Mouse (Mus musculus) myocyte (in vitro differentiated cells): ENCODE measurements around the gene Mia.

Experiments
- E2F4 ChIP-seq: IDR thresholded peaks from one replicate; pipeline ENCODE4 v1.6.1; 2011; ENCODE audit warnings: mild to moderate bottlenecking, control low read depth, moderate library complexity; ENCODE audit not compliant: insufficient read depth
- MAX ChIP-seq: IDR thresholded peaks from one replicate; pipeline ENCODE4 v1.6.1; 2011; ENCODE audit warnings: low read depth, mild to moderate bottlenecking, control low read depth
- MYOD1 ChIP-seq, 3 experiments: IDR thresholded peaks; one replicate each; pipeline ENCODE4 v1.6.1; 2011; ENCODE audit warnings: control low read depth in 2 of 3, low read depth in 2 of 3, mild to moderate bottlenecking in 2 of 3, moderate library complexity in 1 of 3; ENCODE audit not compliant: insufficient read length in 2 of 3, control insufficient read depth in 1 of 3
- MYOG ChIP-seq, 3 experiments: IDR thresholded peaks; one replicate each; pipeline ENCODE4 v1.6.1; 2011; ENCODE audit warnings: control low read depth in 2 of 3, low read depth in 2 of 3, mild to moderate bottlenecking in 2 of 3; ENCODE audit not compliant: insufficient read length in 2 of 3, control insufficient read depth in 1 of 3, insufficient read depth in 1 of 3
- POLR2A ChIP-seq: IDR thresholded peaks from one replicate; pipeline ENCODE4 v1.6.1; 2011; ENCODE audit warnings: low read depth, mild to moderate bottlenecking, control low read depth, moderate library complexity; ENCODE audit not compliant: insufficient read length
- POLR2AphosphoS2 ChIP-seq: IDR thresholded peaks from one replicate; pipeline ENCODE4 v1.6.1; 2011; ENCODE audit warnings: low read depth, control low read depth; ENCODE audit not compliant: insufficient read length
- REST ChIP-seq: IDR thresholded peaks from one replicate; pipeline ENCODE4 v1.6.1; 2011; ENCODE audit warnings: mild to moderate bottlenecking, control low read depth, moderate library complexity; ENCODE audit not compliant: insufficient read depth, insufficient read length
- TCF12 ChIP-seq: IDR thresholded peaks from one replicate; pipeline ENCODE4 v1.6.1; 2011; ENCODE audit warnings: mild to moderate bottlenecking, control low read depth; ENCODE audit not compliant: poor library complexity, insufficient read depth, severe bottlenecking
- USF1 ChIP-seq: IDR thresholded peaks from one replicate; pipeline ENCODE4 v1.6.1; 2011; ENCODE audit warnings: low read depth, mild to moderate bottlenecking, control low read depth, moderate library complexity

DNA sequence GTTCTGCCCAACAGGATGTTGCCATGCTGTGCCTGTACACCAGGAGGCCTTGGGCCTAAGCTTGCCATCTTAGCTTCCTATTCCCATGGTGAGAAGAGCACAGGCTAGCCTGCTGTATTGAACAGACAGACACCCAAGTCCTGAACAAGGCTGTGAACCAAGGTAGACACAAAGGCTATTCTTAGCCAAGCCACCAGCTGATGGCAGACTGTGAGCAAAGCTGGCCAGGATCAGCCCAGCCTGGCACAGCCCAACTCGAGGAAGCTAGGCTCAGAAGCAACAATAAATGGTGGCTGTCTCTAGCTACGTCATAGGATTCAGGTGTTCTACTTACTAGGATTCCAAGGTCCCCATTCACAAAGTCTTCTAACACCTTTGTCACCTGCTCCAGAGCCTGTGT, 31.7 kb upstream of the Mia start:
- TF ChIP-seq POLR2A = no peak
- TF ChIP-seq MYOG (IDR thresholded peaks at IDR 0.05; ENCODE audit: control insufficient read depth in 1 of 3, insufficient read depth in 1 of 3, insufficient read length in 2 of 3, low read depth in 2 of 3) = no peak
- TF ChIP-seq MYOD1 (IDR thresholded peaks at IDR 0.05; ENCODE audit: control insufficient read depth in 1 of 3, insufficient read length in 2 of 3, low read depth in 2 of 3) = no peak
- no peak for TF ChIP-seq USF1
- no peak for TF ChIP-seq POLR2AphosphoS2
- TF ChIP-seq MAX = no peak
- TF ChIP-seq TCF12 = no peak
- TF ChIP-seq E2F4 = no peak
- TF ChIP-seq REST = no peak
